Comparison of ENCODE assay signal across 7 mouse cellular contexts in the genomic region with DNA sequence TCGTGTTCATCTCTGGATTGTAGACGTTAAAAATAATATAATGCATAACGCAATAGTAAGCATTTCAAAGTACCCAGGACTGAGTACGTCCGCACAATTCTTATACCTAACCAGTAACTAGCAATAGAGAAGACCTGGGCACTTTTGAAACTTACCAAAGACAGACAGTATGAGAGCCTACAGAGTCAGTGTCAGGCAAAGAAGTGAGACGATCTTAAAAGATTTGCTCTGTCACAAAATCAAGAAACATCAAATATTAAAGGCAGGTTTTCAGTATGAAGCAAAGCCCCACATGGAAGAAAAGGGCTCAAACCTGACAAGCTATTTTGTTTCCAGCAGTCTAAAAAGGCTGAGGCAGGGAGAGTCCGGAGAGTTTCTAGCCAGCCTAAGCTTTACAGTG. TPM values are rescaled to one million over a fixed set of nuclear protein-coding genes. Genes with fewer than 3 reads are reported as not detected.
DNase-seq lines count a peak whose midpoint lies in the region; ATAC-seq lines count a peak whose summit lies in the region.

No protein-coding gene starts in this region.

- peak overlapping the region; percentile 100 for H3K4me3 ChIP-seq in megakaryocyte, embryonic 14.5 days (replicated peaks)
- H3K4me3 ChIP-seq in forebrain, embryonic 15.5 days: peak overlapping the region; percentile 99
- peak overlapping the region; percentile 98 for H3K4me3 ChIP-seq in limb, embryonic 13.5 days
- peak overlapping the region; percentile 94; the same call in 1 of the 2 replicates for H3K4me3 ChIP-seq in stomach, embryonic 14.5 days (ENCODE audit: low read depth, low read length)

- ATAC-seq in megakaryocyte, adult 5-6 weeks (ENCODE audit: poor library complexity, severe bottlenecking): no peak
- no peak for ATAC-seq in forebrain, embryonic 15.5 days (replicated peaks)
- ATAC-seq in limb, embryonic 13.5 days (ENCODE audit: low FRiP score, low read depth): no peak
- ATAC-seq in stomach, embryonic 14.5 days (ENCODE audit: insufficient number of reproducible peaks, insufficient read depth, low FRiP score, low read depth): no peak

- H3K9me3 ChIP-seq in megakaryocyte, embryonic 14.5 days: no peaks in the 10 kb centered on the region
- no peaks in the 10 kb centered on the region for H3K9me3 ChIP-seq in forebrain, embryonic 15.5 days
- H3K9me3 ChIP-seq in limb, embryonic 13.5 days: no peaks in the 10 kb centered on the region
- H3K9me3 ChIP-seq in stomach, embryonic 14.5 days (ENCODE audit: control insufficient read depth, low read depth, low read length): no peaks in the 10 kb centered on the region

- WGBS in forebrain, embryonic 15.5 days: 16% methylated on average over 7 of the region's 7 CpGs
- 15% methylated on average over 7 of the region's 7 CpGs for WGBS in limb, embryonic 13.5 days
- 24% methylated on average over 7 of the region's 7 CpGs for WGBS in stomach, embryonic 14.5 days

- H3K4me1 ChIP-seq in megakaryocyte, embryonic 14.5 days: peaks cover 47% of the 10 kb centered on the region
- peaks cover 37% of the 10 kb centered on the region for H3K4me1 ChIP-seq in forebrain, embryonic 15.5 days
- H3K4me1 ChIP-seq in limb, embryonic 13.5 days: peaks cover 58% of the 10 kb centered on the region
- H3K4me1 ChIP-seq in stomach, embryonic 14.5 days (ENCODE audit: control insufficient read depth, insufficient read depth, low read length): peaks cover 36% of the 10 kb centered on the region

- no peak overlapping the region for H3K27ac ChIP-seq in forebrain, embryonic 15.5 days (replicated peaks)
- H3K27ac ChIP-seq in limb, embryonic 13.5 days: peak overlapping the region; percentile 28; the same call in 1 of the 2 replicates
- no peak overlapping the region for H3K27ac ChIP-seq in stomach, embryonic 14.5 days (ENCODE audit: low read length)

- no peaks in the 10 kb centered on the region for H3K27me3 ChIP-seq in megakaryocyte, embryonic 14.5 days (replicated peaks)
- peaks cover 8% of the 10 kb centered on the region for H3K27me3 ChIP-seq in forebrain, embryonic 15.5 days
- H3K27me3 ChIP-seq in limb, embryonic 13.5 days: no peaks in the 10 kb centered on the region
- H3K27me3 ChIP-seq in stomach, embryonic 14.5 days (ENCODE audit: control insufficient read depth, insufficient read depth, low read length): no peaks in the 10 kb centered on the region

- no peak overlapping the region for H3K9ac ChIP-seq in forebrain, embryonic 15.5 days (replicated peaks)
- H3K9ac ChIP-seq in limb, embryonic 13.5 days: peak overlapping the region; percentile 96; the same call in 1 of the 2 replicates
- H3K9ac ChIP-seq in stomach, embryonic 14.5 days (replicated peaks; ENCODE audit: low read depth, low read length): no peak overlapping the region

- H3K4me2 ChIP-seq in forebrain, embryonic 15.5 days (replicated peaks): peak overlapping the region; percentile 75
- H3K4me2 ChIP-seq in limb, embryonic 13.5 days (replicated peaks): peak overlapping the region; percentile 78
- H3K4me2 ChIP-seq in stomach, embryonic 14.5 days (replicated peaks; ENCODE audit: low read depth, low read length): peak overlapping the region; percentile 55

- no peak for DNase-seq in cerebellum, postnatal 14 days
- no peak for DNase-seq in right cerebral cortex, adult 2 months (ENCODE audit: low spot score in 2 of 2)

- H3K36me3 ChIP-seq in megakaryocyte, embryonic 14.5 days (replicated peaks; ENCODE audit: low read length): no peaks in the 10 kb centered on the region
- H3K36me3 ChIP-seq in forebrain, embryonic 15.5 days: no peaks in the 10 kb centered on the region
- no peaks in the 10 kb centered on the region for H3K36me3 ChIP-seq in limb, embryonic 13.5 days
- no peaks in the 10 kb centered on the region for H3K36me3 ChIP-seq in stomach, embryonic 14.5 days (ENCODE audit: control insufficient read depth, insufficient read depth, low read length)

RNA-seq across cellular contexts. Expression of a gene that starts 0.9 kb away (rescaled TPM):
- 0.75 and 1.5 TPM in 2 replicates for polyA plus RNA-seq in megakaryocyte, embryonic 14.5 days (2012; ENCODE audit: insufficient read depth, low replicate concordance)
- 22.9 and 25.0 TPM in 2 replicates for total RNA-seq in megakaryocyte, adult 5-6 weeks (2015)
- 9.8 and 10.5 TPM in 2 replicates for total RNA-seq in megakaryocyte, adult 5-6 weeks (2017)
- polyA plus RNA-seq in forebrain, embryonic 15.5 days (2015; fragmentation: Nextera tagmentation; extraction: Ambion mirVana): 20.0 and 23.7 TPM in 2 replicates
- polyA plus RNA-seq in limb, embryonic 13.5 days (2015; fragmentation: Nextera tagmentation; extraction: Ambion mirVana): 21.8 and 22.6 TPM in 2 replicates
- 37.4 and 40.3 TPM in 2 replicates for polyA plus RNA-seq in stomach, embryonic 14.5 days (2014; fragmentation: Nextera tagmentation; extraction: Ambion mirVana)
